Mouse (Mus musculus): Measurements from ENCODE around the gene Zfp617. TPM values are rescaled to one million over a fixed set of nuclear protein-coding genes. Genes with fewer than 3 reads are reported as not detected.
"Not testable (repeated sequence)": the region's sequence is repeated elsewhere in the genome, so short reads cannot be mapped to it uniquely, and the experiment has no call there.

Zfp617 gene
- polyA plus RNA-seq, 1 experiment from 2014 or later, result 20.8 TPM

- Histone ChIP-seq H3K36me3 (ENCODE audit: control insufficient read depth, insufficient read depth, low read length) (peaks cover 8% of the 10 kb centered on the region; the same call in 1 of the 2 replicates), H3K4me1 (ENCODE audit: control insufficient read depth, insufficient read depth, low read length) (peaks cover 7% of the 10 kb centered on the region; the same call in 1 of the 2 replicates), H3K4me3 (replicated peaks; ENCODE audit: low read length) (no peak overlapping the region), H3K9ac (ENCODE audit: low read length) (no peak overlapping the region), H3K9me3 (replicated peaks; ENCODE audit: control insufficient read depth, low read length) (0 out of 2 replicates have a peak, but pooled peaks cover 4% of the 10 kb centered on the region), H3K4me2 (ENCODE audit: low read depth, low read length) (no peak overlapping the region), H3K27ac (ENCODE audit: low read length) (no peak overlapping the region), H3K27me3 (ENCODE audit: control insufficient read depth, insufficient read depth, low read length) (no peaks in the 10 kb centered on the region)
- ATAC-seq (ENCODE audit: insufficient read depth, low FRiP score), result no peak
- 80% methylated on average over 2 of the region's 2 CpGs for WGBS
Observed at GRCm38 (mm10) chr8:71912286-71912685, 3.9 kb downstream of the Zfp617 start.

GRCm38 (mm10) chr8:71922567-71923401 is 14.3 kb downstream of the Zfp617 start:
- Histone ChIP-seq H3K4me2 (ENCODE audit: low read depth, low read length) (peak overlapping the region; percentile 77), H3K27ac (ENCODE audit: low read length) (peak overlapping the region; percentile 99), H3K4me1 (ENCODE audit: control insufficient read depth, insufficient read depth, low read length) (peaks cover 3% of the 10 kb centered on the region; the same call in 1 of the 2 replicates), H3K9ac (ENCODE audit: low read length) (peak overlapping the region; percentile 84), H3K27me3 (ENCODE audit: control insufficient read depth, insufficient read depth, low read length) (no peaks in the 10 kb centered on the region), H3K9me3 (replicated peaks; ENCODE audit: control insufficient read depth, low read length) (no peaks in the 10 kb centered on the region), H3K4me3 (replicated peaks; ENCODE audit: low read length) (peak overlapping the region; percentile 82), H3K36me3 (ENCODE audit: control insufficient read depth, insufficient read depth, low read length) (no peaks in the 10 kb centered on the region)
- under 1% methylated on average over 57 of the region's 57 CpGs for WGBS
- ATAC-seq (ENCODE audit: insufficient read depth, low FRiP score), result peak; percentile 100

GRCm38 (mm10) chr8:71925791-71926190 is 17.4 kb downstream of the Zfp617 start:
- Histone ChIP-seq H3K4me1 (ENCODE audit: control insufficient read depth, insufficient read depth, low read length) (peaks cover 3% of the 10 kb centered on the region; the same call in 1 of the 2 replicates), H3K9me3 (replicated peaks; ENCODE audit: control insufficient read depth, low read length) (no peaks in the 10 kb centered on the region; the same call in 1 of the 2 replicates), H3K4me3 (replicated peaks; ENCODE audit: low read length) (no peak overlapping the region), H3K9ac (ENCODE audit: low read length) (no peak overlapping the region), H3K4me2 (ENCODE audit: low read depth, low read length) (no peak overlapping the region), H3K27me3 (ENCODE audit: control insufficient read depth, insufficient read depth, low read length) (no peaks in the 10 kb centered on the region), H3K36me3 (ENCODE audit: control insufficient read depth, insufficient read depth, low read length) (peaks cover 19% of the 10 kb centered on the region), H3K27ac (ENCODE audit: low read length) (no peak overlapping the region)
- ATAC-seq (ENCODE audit: insufficient read depth, low FRiP score), result no peak
- WGBS, result 97% methylated on average over 5 of the region's 5 CpGs

- H3K36me3 ChIP-seq (ENCODE audit: control insufficient read depth, insufficient read depth, low read length), result peaks cover 26% of the 10 kb centered on the region
- no peak overlapping the region for H3K4me3 ChIP-seq (replicated peaks; ENCODE audit: low read length)
- 97% methylated on average over 3 of the region's 3 CpGs for WGBS
- H3K4me2 ChIP-seq (ENCODE audit: low read depth, low read length), result no peak overlapping the region
- ATAC-seq (ENCODE audit: insufficient read depth, low FRiP score), result no peak
- no peak overlapping the region for H3K27ac ChIP-seq (ENCODE audit: low read length)
- H3K4me1 ChIP-seq (ENCODE audit: control insufficient read depth, insufficient read depth, low read length), result peaks cover 3% of the 10 kb centered on the region; the same call in 1 of the 2 replicates
- no peak overlapping the region for H3K9ac ChIP-seq (ENCODE audit: low read length)
- no peaks in the 10 kb centered on the region; the same call in 1 of the 2 replicates for H3K9me3 ChIP-seq (replicated peaks; ENCODE audit: control insufficient read depth, low read length)
- no peaks in the 10 kb centered on the region for H3K27me3 ChIP-seq (ENCODE audit: control insufficient read depth, insufficient read depth, low read length)
Observed at GRCm38 (mm10) chr8:71926551-71926950, 18.1 kb downstream of the Zfp617 start.

- no peak overlapping the region for H3K4me3 ChIP-seq (replicated peaks; ENCODE audit: low read length)
- no peaks in the 10 kb centered on the region; the same call in 1 of the 2 replicates for H3K9me3 ChIP-seq (replicated peaks; ENCODE audit: control insufficient read depth, low read length)
- H3K36me3 ChIP-seq (ENCODE audit: control insufficient read depth, insufficient read depth, low read length), result peaks cover 28% of the 10 kb centered on the region
- H3K27ac ChIP-seq (ENCODE audit: low read length), result no peak overlapping the region
- no peak overlapping the region for H3K4me2 ChIP-seq (ENCODE audit: low read depth, low read length)
- no peaks in the 10 kb centered on the region for H3K27me3 ChIP-seq (ENCODE audit: control insufficient read depth, insufficient read depth, low read length)
- peaks cover 3% of the 10 kb centered on the region; the same call in 1 of the 2 replicates for H3K4me1 ChIP-seq (ENCODE audit: control insufficient read depth, insufficient read depth, low read length)
- no peak for ATAC-seq (ENCODE audit: insufficient read depth, low FRiP score)
- no peak overlapping the region for H3K9ac ChIP-seq (ENCODE audit: low read length)
Observed at GRCm38 (mm10) chr8:71927779-71928178, 19.3 kb downstream of the Zfp617 start.

- H3K4me2 ChIP-seq (ENCODE audit: low read depth, low read length); ATAC-seq (ENCODE audit: insufficient read depth, low FRiP score); H3K36me3 ChIP-seq (ENCODE audit: control insufficient read depth, insufficient read depth, low read length); H3K4me3 ChIP-seq (replicated peaks; ENCODE audit: low read length); H3K9me3 ChIP-seq (replicated peaks; ENCODE audit: control insufficient read depth, low read length); H3K9ac ChIP-seq (ENCODE audit: low read length); H3K27me3 ChIP-seq (ENCODE audit: control insufficient read depth, insufficient read depth, low read length); H3K27ac ChIP-seq (ENCODE audit: low read length); H3K4me1 ChIP-seq (ENCODE audit: control insufficient read depth, insufficient read depth, low read length): not testable (repeated sequence)
- 74% methylated on average over 2 of the region's 2 CpGs for WGBS
Observed at GRCm38 (mm10) chr8:71938037-71938436, 29.6 kb downstream of the Zfp617 start.

GRCm38 (mm10) chr8:71940293-71941208 is 32.1 kb downstream of the Zfp617 start:
- Histone ChIP-seq H3K4me1 (ENCODE audit: control insufficient read depth, insufficient read depth, low read length) (no peaks in the 10 kb centered on the region), H3K27ac (ENCODE audit: low read length) (no peak overlapping the region), H3K27me3 (ENCODE audit: control insufficient read depth, insufficient read depth, low read length) (no peaks in the 10 kb centered on the region), H3K4me2 (ENCODE audit: low read depth, low read length) (no peak overlapping the region), H3K9ac (ENCODE audit: low read length) (no peak overlapping the region), H3K9me3 (replicated peaks; ENCODE audit: control insufficient read depth, low read length) (no peaks in the 10 kb centered on the region), H3K36me3 (ENCODE audit: control insufficient read depth, insufficient read depth, low read length) (no peaks in the 10 kb centered on the region), H3K4me3 (replicated peaks; ENCODE audit: low read length) (no peak overlapping the region)
- ATAC-seq (ENCODE audit: insufficient read depth, low FRiP score), result no peak
- WGBS, result 57% methylated on average over 2 of the region's 2 CpGs

GRCm38 (mm10) chr8:71941776-71942175 is 33.3 kb downstream of the Zfp617 start:
- 76% methylated on average over 1 of the region's 1 CpGs for WGBS

GRCm38 (mm10) chr8:71948624-71949023 is 40.2 kb downstream of the Zfp617 start:
- Histone ChIP-seq H3K27me3 (ENCODE audit: control insufficient read depth, insufficient read depth, low read length) (no peaks in the 10 kb centered on the region), H3K4me3 (replicated peaks; ENCODE audit: low read length) (no peak overlapping the region), H3K4me2 (ENCODE audit: low read depth, low read length) (no peak overlapping the region), H3K9ac (ENCODE audit: low read length) (no peak overlapping the region), H3K4me1 (ENCODE audit: control insufficient read depth, insufficient read depth, low read length) (peaks cover 8% of the 10 kb centered on the region), H3K27ac (ENCODE audit: low read length) (no peak overlapping the region), H3K36me3 (ENCODE audit: control insufficient read depth, insufficient read depth, low read length) (no peaks in the 10 kb centered on the region), H3K9me3 (replicated peaks; ENCODE audit: control insufficient read depth, low read length) (no peaks in the 10 kb centered on the region)
- WGBS, result 88% methylated on average over 5 of the region's 5 CpGs
- no peak for ATAC-seq (ENCODE audit: insufficient read depth, low FRiP score)

More at GRCm38 (mm10) chr8:71941776-71942175, 33.3 kb downstream of the Zfp617 start:
- Histone ChIP-seq H3K27me3 (ENCODE audit: control insufficient read depth, insufficient read depth, low read length) (no peaks in the 10 kb centered on the region), H3K27ac (ENCODE audit: low read length) (no peak overlapping the region), H3K4me2 (ENCODE audit: low read depth, low read length) (no peak overlapping the region), H3K9me3 (replicated peaks; ENCODE audit: control insufficient read depth, low read length) (no peaks in the 10 kb centered on the region), H3K4me3 (replicated peaks; ENCODE audit: low read length) (no peak overlapping the region), H3K4me1 (ENCODE audit: control insufficient read depth, insufficient read depth, low read length) (no peaks in the 10 kb centered on the region), H3K36me3 (ENCODE audit: control insufficient read depth, insufficient read depth, low read length) (no peaks in the 10 kb centered on the region), H3K9ac (ENCODE audit: low read length) (no peak overlapping the region)
- no peak for ATAC-seq (ENCODE audit: insufficient read depth, low FRiP score)

Measured in stomach, embryonic 16.5 days (tissue).